Mouse (Mus musculus): ENCODE results near the gene Krt35. TPM values are rescaled to one million over a fixed set of nuclear protein-coding genes. Genes with fewer than 3 reads are reported as not detected.

The Krt35 gene
- polyA plus RNA-seq, 1 experiment from 2014 or later: not detected

Other genes starting within 250 kb of the Krt35 start
- not detected in 2 replicates for gene Krtap4-16, start 244.6 kb downstream of the Krt35 start, polyA plus RNA-seq (2015; fragmentation: Nextera tagmentation; extraction: Ambion mirVana)
- gene Gm11568, start 238.3 kb downstream of the Krt35 start, polyA plus RNA-seq (2015; fragmentation: Nextera tagmentation; extraction: Ambion mirVana): not detected in 2 replicates
- not detected in 2 replicates for gene Gm11559, start 231.8 kb downstream of the Krt35 start, polyA plus RNA-seq (2015; fragmentation: Nextera tagmentation; extraction: Ambion mirVana)
- not detected in 2 replicates for gene Krtap9-1, start 222.9 kb downstream of the Krt35 start, polyA plus RNA-seq (2015; fragmentation: Nextera tagmentation; extraction: Ambion mirVana)
- gene Gm11567, start 217.1 kb downstream of the Krt35 start, polyA plus RNA-seq (2015; fragmentation: Nextera tagmentation; extraction: Ambion mirVana): not detected in 2 replicates
- gene Krtap31-1, start 188.3 kb downstream of the Krt35 start, polyA plus RNA-seq (2015; fragmentation: Nextera tagmentation; extraction: Ambion mirVana): not detected in 2 replicates
- not detected in 2 replicates for gene Gm11565, start 181.5 kb downstream of the Krt35 start, polyA plus RNA-seq (2015; fragmentation: Nextera tagmentation; extraction: Ambion mirVana)
- gene Krtap31-2, start 159.9 kb downstream of the Krt35 start, polyA plus RNA-seq (2015; fragmentation: Nextera tagmentation; extraction: Ambion mirVana): not detected in 2 replicates
- not detected in 2 replicates for gene Krtap9-5, start 147.8 kb downstream of the Krt35 start, polyA plus RNA-seq (2015; fragmentation: Nextera tagmentation; extraction: Ambion mirVana)
- not detected in 2 replicates for gene Krtap29-1, start 117.2 kb downstream of the Krt35 start, polyA plus RNA-seq (2015; fragmentation: Nextera tagmentation; extraction: Ambion mirVana)
- gene Krtap16-1, start 109.6 kb downstream of the Krt35 start, polyA plus RNA-seq (2015; fragmentation: Nextera tagmentation; extraction: Ambion mirVana): 0.15 TPM in 1 of 2 replicates, not detected in the other
- 1.1 and 1.7 TPM in 2 replicates for gene Krtap17-1, start 102.2 kb downstream of the Krt35 start, polyA plus RNA-seq (2015; fragmentation: Nextera tagmentation; extraction: Ambion mirVana)
- gene Krt33a, start 80.0 kb downstream of the Krt35 start, polyA plus RNA-seq (2015; fragmentation: Nextera tagmentation; extraction: Ambion mirVana): not detected in 2 replicates
- 0.12 and 0.13 TPM in 2 replicates for gene Krt33b, start 66.4 kb downstream of the Krt35 start, polyA plus RNA-seq (2015; fragmentation: Nextera tagmentation; extraction: Ambion mirVana)
- not detected in 2 replicates for gene Krt34, start 54.7 kb downstream of the Krt35 start, polyA plus RNA-seq (2015; fragmentation: Nextera tagmentation; extraction: Ambion mirVana)
- not detected in 2 replicates for gene Krt31, start 45.7 kb downstream of the Krt35 start, polyA plus RNA-seq (2015; fragmentation: Nextera tagmentation; extraction: Ambion mirVana)
- not detected in 2 replicates for gene Krt32, start 8.0 kb downstream of the Krt35 start, polyA plus RNA-seq (2015; fragmentation: Nextera tagmentation; extraction: Ambion mirVana)
- not detected in 2 replicates for gene Krt36, start 9.4 kb upstream of the Krt35 start, polyA plus RNA-seq (2015; fragmentation: Nextera tagmentation; extraction: Ambion mirVana)
- 0.09 and 0.26 TPM in 2 replicates for gene Krt13, start 25.3 kb upstream of the Krt35 start, polyA plus RNA-seq (2015; fragmentation: Nextera tagmentation; extraction: Ambion mirVana)
- gene Krt15, start 39.7 kb upstream of the Krt35 start, polyA plus RNA-seq (2015; fragmentation: Nextera tagmentation; extraction: Ambion mirVana): 0.69 and 1.0 TPM in 2 replicates
- gene Krt19, start 52.4 kb upstream of the Krt35 start, polyA plus RNA-seq (2015; fragmentation: Nextera tagmentation; extraction: Ambion mirVana): 2.3 and 3.0 TPM in 2 replicates
- 0.08 TPM in 1 of 2 replicates, not detected in the other for gene Krt9, start 97.0 kb upstream of the Krt35 start, polyA plus RNA-seq (2015; fragmentation: Nextera tagmentation; extraction: Ambion mirVana)
- 0.55 TPM in 1 of 2 replicates, not detected in the other for gene Krt14, start 111.3 kb upstream of the Krt35 start, polyA plus RNA-seq (2015; fragmentation: Nextera tagmentation; extraction: Ambion mirVana)
- gene Krt16, start 152.7 kb upstream of the Krt35 start, polyA plus RNA-seq (2015; fragmentation: Nextera tagmentation; extraction: Ambion mirVana): not detected in 2 replicates
- 0.36 and 0.70 TPM in 2 replicates for gene Krt17, start 164.8 kb upstream of the Krt35 start, polyA plus RNA-seq (2015; fragmentation: Nextera tagmentation; extraction: Ambion mirVana)
- gene Krt42, start 173.6 kb upstream of the Krt35 start, polyA plus RNA-seq (2015; fragmentation: Nextera tagmentation; extraction: Ambion mirVana): not detected in 2 replicates
- gene Eif1, start 223.6 kb upstream of the Krt35 start, polyA plus RNA-seq (2015; fragmentation: Nextera tagmentation; extraction: Ambion mirVana): 1,208 and 1,248 TPM in 2 replicates
- 0.52 TPM in 1 of 2 replicates, not detected in the other for gene Gast, start 238.2 kb upstream of the Krt35 start, polyA plus RNA-seq (2015; fragmentation: Nextera tagmentation; extraction: Ambion mirVana)